Mouse (Mus musculus): Measurements from ENCODE around the gene Gsto2.
"Not testable (repeated sequence)": the region's sequence is repeated elsewhere in the genome, so short reads cannot be mapped to it uniquely, and the experiment has no call there.

The Gsto2 gene

GRCm38 (mm10) chr19:47865353-47865947 lies at the start of gene Gsto2:
Gene Gsto2, plus strand, starts transcription at chr19:47865534.
- peak; percentile 93 for DNase-seq (ENCODE audit: low read depth, low spot score)

DNA sequence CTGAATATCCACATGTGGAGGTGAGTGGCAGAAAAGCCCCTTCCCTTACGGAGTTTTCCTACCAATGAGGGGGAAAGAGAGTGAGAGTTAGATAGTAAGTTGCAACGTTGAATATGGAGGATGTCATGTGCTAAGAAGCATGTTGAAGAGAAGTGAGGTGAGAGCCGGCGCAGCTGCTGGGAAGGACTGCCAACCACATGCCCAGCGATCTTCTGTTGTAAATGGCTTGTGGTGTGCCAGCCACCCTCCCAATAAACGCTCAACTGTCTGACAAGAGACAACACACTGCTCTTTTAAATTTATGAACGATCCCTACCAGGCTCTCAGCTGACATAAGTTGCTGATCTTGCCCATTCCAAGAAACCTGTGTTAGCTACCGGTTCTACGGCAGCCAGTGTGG lies 47.6 kb upstream of the Gsto2 start:
- DNase-seq (ENCODE audit: low read depth, low spot score) = no peak

- peak; percentile 44 for DNase-seq (ENCODE audit: low read depth, low spot score)
Observed at GRCm38 (mm10) chr19:47820832-47821493, 44.4 kb upstream of the Gsto2 start.

DNA sequence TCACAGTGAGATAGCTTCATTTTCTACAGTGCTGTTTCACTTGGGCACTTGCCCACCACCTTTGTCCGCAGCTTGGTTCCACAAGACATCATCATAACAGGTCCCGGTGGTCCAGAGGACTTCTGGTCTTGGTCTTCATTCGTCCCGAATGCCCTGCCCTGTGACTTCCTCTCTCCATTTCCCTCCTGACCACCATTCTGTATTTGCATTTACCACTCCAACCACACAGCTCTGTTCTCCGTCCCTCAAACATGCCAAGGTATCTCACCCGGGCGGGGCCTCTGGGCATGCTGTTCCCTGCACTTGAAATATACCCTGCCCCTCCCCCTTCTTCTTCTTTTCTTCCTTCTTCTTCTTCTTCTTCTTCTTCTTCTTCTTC lies 43.9 kb upstream of the Gsto2 start:
- no peak for DNase-seq (ENCODE audit: low read depth, low spot score)

DNA sequence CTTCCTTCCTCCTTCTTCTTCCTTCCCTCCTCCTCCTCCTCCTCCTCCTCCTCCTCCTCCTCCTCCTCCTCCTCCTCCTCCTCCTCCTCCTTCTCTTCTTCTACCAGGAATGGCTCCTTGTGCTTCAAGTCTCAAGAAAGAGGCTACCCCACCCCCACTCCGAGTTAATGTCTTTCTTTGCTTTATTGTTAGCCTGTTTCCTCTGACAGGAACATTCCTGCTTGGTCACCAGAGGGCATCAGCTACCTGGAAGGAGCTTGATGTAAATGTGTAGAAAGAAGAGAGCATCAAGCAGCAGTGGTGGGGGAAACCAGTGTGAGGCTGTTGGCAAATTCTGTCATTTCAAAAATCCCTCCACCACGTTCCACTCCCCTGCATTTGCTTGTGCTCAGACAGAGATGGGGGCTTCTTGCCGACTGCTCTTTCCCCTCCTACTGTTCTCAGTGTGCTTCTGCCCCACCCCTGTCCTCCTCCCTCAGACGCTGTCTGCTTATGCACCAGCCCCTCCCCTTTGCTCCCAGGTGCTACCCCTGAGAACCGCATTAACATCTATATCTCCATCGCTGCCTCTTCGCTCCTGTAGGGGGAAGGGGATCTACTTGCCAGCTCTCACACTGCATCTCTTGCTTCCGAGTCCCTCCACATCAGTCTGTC lies 43.1 kb upstream of the Gsto2 start:
- no peak for DNase-seq (ENCODE audit: low read depth, low spot score)

DNA sequence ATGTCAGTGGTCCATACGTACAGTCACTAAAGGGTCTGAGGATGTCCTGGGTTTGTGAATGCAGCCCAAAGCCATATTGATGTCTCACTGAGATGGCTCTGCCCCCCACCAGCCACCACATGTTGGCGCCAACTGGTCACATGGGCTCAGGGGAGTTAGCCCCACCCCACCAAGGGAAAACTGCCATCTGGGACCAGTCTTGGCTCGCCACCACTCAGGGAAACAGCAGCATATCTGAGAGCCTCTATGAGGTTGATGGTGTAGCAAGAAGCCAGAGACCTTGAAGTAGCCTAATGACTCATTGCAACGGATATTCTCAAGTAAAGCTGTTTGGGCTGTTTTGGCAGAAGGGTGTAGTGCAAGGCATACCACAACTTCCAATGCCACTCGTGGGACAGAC lies 41.3 kb upstream of the Gsto2 start:
- no peak for DNase-seq (ENCODE audit: low read depth, low spot score)

DNA sequence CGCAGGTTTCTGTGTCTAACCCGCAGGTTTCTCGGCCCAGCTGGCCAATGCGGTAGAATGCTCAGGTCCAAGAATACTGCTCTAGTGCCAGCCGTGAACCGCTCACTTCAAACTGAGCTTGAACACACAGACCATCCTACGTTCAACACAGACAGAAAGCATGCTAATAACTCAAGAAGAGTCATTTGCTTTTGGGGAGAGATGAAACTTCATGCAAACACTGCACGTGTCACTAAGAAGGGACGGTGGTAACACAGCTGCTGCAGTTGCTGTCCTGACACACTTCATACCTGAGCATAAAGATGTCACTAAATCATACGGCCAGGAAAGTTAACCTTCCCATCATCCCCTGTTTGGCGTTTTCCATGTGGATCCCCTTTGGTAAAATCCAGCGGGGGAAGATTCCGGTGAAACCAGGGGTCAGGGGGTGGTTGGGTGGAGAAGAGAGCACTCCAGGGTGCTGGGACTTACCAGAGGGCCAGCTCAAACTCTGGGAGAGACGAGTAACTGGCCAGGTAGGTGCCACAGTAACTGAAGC lies 35.4 kb upstream of the Gsto2 start:
- no peak for DNase-seq (ENCODE audit: low read depth, low spot score)

DNA sequence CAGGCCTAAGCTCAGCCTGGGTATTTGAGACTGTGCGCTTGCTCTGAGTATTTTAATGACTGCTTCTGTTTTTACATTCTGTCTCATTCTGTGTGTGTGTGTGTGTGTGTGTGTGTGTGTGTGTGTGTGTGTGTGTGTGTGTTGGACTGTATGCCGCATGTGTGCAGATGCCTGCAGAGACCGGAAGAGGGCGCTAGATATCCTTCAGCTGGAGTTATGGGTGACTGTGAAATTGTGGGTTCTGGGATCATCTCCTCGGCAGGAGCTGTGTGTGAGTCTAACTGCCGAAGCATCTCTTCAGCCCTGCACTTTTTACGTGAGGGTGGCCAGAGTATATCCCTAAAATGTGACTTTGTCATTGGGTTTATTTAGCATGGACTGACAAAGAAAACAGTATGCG lies 34.2 kb upstream of the Gsto2 start:
- DNase-seq (ENCODE audit: low read depth, low spot score) = no peak

- no peak for DNase-seq (ENCODE audit: low read depth, low spot score)
Observed at GRCm38 (mm10) chr19:47832316-47832715, 33.0 kb upstream of the Gsto2 start.

DNA sequence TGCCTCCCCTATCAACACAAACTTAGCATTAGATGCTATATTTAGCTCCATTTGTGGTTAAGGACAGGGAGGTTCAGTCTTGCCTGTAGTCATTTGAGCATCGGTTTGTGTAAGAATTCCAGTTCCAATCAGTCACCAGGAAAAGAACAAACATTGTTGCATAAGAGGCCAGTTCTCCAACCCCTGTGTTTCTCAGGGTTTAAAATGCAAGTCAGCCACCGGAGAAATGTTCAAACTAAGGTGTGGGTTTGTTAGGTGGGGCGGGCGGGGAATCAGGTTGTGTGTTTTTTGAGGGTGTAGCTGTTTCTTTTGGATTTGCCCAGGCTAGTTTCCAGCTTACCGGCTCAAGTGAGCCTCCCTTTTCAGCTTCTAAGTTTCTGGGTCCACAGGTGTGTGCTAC lies 30.7 kb upstream of the Gsto2 start:
- no peak for DNase-seq (ENCODE audit: low read depth, low spot score)

- DNase-seq (ENCODE audit: low read depth, low spot score) = no peak
Observed at GRCm38 (mm10) chr19:47835776-47836175, 29.6 kb upstream of the Gsto2 start.

DNA sequence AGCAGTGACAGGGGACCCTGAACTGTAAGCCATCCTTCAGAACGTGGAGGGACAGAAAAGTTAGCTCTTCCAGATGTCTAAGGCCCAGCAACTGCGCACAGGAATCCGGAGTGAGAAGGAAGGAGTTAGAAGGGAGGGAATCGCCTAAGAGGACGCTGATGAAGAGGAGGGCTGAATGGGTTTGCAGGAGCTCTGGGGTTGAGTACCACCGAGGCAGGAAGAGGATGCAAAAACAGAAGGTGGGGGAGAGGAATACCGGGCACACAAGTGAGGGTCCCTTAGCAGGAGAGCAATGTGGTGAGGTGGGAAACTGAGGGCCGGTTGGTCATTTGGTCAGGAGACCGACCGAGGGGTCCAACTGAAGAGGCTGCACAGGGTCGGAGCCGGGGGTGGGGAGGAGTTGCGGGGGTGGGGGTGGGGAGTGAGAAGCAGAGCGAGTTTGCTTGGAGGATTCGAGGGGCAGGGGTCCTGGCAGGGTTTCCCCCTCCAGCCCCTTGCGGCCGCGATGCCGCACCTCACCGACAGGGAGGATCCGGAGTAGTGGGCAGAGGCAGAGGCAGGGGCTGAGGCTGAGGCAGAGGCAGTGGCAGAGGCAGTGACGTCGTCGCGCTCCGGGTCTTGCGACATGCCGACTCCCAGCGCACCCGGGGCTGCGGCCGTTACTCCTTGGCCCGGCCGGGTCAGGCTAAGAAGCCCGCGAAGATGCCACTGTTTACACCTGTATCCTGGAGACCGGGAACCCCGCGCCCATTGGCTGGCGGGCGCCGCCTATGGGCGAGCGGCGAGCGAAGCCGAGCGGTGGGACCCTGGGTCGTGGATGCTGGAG lies 28.4 kb upstream of the Gsto2 start:
- DNase-seq (ENCODE audit: low read depth, low spot score) = no peak

DNA sequence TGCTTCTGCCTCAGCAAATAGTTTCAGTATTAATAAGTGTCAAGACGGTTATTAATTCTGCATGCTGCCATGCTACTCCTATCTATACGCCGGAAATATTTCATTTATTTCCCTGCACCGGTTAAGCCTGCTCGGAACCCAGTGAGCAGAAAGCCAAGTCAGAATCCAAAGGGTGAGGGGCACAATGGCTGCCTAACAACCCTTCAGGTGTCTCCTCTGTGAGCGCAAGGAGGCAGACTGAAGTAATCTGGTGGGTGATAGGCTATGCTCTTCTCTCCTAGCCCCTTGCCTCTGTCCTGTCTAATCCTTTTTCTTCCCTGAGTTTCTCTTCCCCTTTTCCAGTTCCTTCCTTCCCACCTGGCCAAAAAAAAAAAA lies 27.8 kb upstream of the Gsto2 start:
- no peak for DNase-seq (ENCODE audit: low read depth, low spot score)

DNA sequence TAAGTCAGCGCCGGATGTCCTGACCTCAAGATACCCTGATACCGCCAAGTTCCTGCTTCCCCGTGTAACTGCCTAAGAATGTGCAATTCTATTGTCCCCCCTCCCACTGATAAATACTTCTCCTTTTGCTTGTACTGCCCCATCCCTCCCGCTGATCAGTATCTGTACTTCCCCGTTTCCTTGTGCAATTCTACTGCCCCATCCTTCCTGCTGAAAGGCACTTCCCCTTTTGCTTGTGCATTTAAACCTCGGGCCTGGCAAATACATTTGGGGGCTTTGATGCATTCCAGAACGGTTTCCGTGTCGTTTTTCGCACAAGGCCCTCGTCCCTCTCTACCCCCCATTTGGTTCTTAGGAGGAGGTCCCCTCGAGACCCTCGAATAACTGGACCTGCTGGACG lies 24.1 kb upstream of the Gsto2 start:
- not testable (repeated sequence) for DNase-seq (ENCODE audit: low read depth, low spot score)

DNA sequence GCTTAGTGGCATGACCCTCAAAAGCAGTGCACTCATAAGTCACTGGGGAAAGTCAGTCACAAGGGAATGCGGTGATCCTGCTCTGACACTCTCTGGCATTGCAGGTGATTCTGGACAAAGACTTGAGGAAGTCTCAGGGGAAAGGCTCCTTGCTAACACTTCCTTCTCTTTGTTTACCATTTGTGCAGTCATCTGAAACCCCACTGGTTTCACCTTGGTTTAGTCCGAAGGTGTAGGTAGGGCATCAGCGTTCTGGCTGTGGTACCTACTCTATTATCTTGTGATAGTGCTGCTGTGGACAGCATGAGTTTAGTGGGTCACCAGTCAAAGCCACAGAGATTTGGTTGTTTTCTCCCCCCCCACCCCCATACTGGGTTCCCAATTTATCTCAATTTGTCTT lies 15.6 kb upstream of the Gsto2 start:
- DNase-seq (ENCODE audit: low read depth, low spot score) = no peak

DNA sequence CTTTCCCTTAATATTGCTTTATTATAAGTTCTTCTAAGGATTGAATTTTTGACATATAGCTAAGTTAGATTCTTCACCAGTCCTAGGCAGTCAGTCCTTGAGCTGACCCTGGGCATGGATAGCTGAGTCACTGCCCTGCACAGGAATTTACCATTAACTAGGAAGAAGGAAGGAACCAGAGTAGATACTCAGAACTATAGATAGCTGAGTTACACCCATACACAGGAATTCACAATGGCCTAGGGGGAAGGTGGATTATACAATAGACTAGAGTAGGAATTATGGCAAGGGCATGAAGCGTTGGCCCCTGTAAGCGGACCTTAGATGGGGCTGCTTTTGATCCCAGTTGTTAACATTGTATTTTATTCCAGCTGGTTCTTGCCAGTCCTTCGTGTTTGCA lies 13.2 kb upstream of the Gsto2 start:
- DNase-seq (ENCODE audit: low read depth, low spot score) = not testable (repeated sequence)

DNA sequence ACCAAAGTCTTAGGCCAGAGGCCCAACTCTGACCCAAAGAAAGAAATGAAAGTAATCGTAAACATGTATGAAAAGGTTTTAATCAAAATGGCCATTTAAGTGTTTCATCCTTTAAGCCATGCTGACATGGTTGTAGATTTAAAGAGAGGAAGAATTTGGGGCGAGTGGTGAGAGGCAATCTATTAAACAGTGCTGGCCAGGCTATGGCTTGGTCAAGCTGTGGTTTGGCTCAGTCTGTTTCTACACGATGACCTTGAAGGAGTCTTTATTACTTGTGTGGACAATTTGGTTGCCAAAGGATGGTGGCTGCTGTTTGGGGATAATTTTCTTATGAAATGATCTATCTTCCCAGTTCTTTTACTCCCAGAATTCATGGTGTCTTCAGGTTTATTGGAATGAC lies 12.3 kb upstream of the Gsto2 start:
- DNase-seq (ENCODE audit: low read depth, low spot score) = no peak

- DNase-seq (ENCODE audit: low read depth, low spot score) = no peak
Observed at GRCm38 (mm10) chr19:47853951-47854795, 11.2 kb upstream of the Gsto2 start.

GRCm38 (mm10) chr19:47854796-47855783 lies 10.2 kb upstream of the Gsto2 start, which contains the start of gene Gsto1:
Gene Gsto1, plus strand, starts transcription at chr19:47854970.
- DNase-seq (ENCODE audit: low read depth, low spot score) = peak; percentile 64
